Mouse (Mus musculus): ENCODE data around the gene Pou5f1. TPM values are rescaled to one million over a fixed set of nuclear protein-coding genes. Genes with fewer than 3 reads are reported as not detected.
"Not testable (repeated sequence)": the region's sequence is repeated elsewhere in the genome, so short reads cannot be mapped to it uniquely, and the experiment has no call there.

Gene Pou5f1
- polyA plus RNA-seq (2016; fragmentation: Nextera tagmentation; extraction: Ambion mirVana) = 0.56 TPM in 1 of 2 replicates, not detected in the other

DNA sequence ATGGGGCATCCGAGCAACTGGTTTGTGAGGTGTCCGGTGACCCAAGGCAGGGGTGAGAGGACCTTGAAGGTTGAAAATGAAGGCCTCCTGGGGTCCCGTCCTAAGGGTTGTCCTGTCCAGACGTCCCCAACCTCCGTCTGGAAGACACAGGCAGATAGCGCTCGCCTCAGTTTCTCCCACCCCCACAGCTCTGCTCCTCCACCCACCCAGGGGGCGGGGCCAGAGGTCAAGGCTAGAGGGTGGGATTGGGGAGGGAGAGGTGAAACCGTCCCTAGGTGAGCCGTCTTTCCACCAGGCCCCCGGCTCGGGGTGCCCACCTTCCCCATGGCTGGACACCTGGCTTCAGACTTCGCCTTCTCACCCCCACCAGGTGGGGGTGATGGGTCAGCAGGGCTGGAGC lies at the start of gene Pou5f1:
Gene Pou5f1 (plus strand): TSS at position 243 of the 400 bp plus-strand sequence.
- H3K27ac ChIP-seq = no peak within 1 kb of the TSS
- no peaks in the 10 kb centered on the region for H3K9me3 ChIP-seq
- no peak for ATAC-seq (ENCODE audit: insufficient number of reproducible peaks, insufficient read depth, low FRiP score, low TSS enrichment, low read depth)
- no peak within 1 kb of the TSS for H3K4me2 ChIP-seq
- 48% methylated on average over 13 of the region's 13 CpGs for WGBS
- H3K27me3 ChIP-seq = peaks cover 48% of the 10 kb centered on the region
- no peak within 1 kb of the TSS for H3K9ac ChIP-seq (replicated peaks)
- H3K4me1 ChIP-seq (replicated peaks) = peaks cover 21% of the 10 kb centered on the region
- H3K4me3 ChIP-seq (replicated peaks) = no peak within 1 kb of the TSS
- H3K36me3 ChIP-seq = no peaks in the 10 kb centered on the region

DNA sequence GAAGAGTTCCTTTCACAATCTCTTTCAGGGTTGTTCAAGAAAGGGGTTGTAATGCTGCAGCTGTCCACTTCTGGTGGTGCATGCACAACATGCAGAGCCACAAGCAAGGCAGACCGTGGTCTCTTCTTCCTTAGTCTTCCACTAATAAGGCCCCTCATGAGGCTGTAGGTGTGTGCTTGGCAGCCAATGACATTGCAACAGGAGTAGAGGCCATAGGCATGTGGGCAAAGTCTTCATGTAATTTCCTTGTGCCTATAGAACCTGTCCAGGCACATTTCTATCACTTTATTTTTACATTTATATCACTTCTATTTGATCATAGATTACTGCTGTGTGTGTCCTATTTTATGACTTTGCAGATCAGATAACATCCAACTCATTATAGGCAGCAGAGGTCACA lies 47.6 kb upstream of the Pou5f1 start:
- H3K9ac ChIP-seq (replicated peaks); H3K36me3 ChIP-seq; H3K27me3 ChIP-seq; H3K4me2 ChIP-seq; H3K4me1 ChIP-seq (replicated peaks); H3K27ac ChIP-seq; ATAC-seq (ENCODE audit: insufficient number of reproducible peaks, insufficient read depth, low FRiP score, low TSS enrichment, low read depth); H3K9me3 ChIP-seq; H3K4me3 ChIP-seq (replicated peaks): not testable (repeated sequence)
- no CpG with 5 or more reads among the region's 1 CpGs for WGBS

DNA sequence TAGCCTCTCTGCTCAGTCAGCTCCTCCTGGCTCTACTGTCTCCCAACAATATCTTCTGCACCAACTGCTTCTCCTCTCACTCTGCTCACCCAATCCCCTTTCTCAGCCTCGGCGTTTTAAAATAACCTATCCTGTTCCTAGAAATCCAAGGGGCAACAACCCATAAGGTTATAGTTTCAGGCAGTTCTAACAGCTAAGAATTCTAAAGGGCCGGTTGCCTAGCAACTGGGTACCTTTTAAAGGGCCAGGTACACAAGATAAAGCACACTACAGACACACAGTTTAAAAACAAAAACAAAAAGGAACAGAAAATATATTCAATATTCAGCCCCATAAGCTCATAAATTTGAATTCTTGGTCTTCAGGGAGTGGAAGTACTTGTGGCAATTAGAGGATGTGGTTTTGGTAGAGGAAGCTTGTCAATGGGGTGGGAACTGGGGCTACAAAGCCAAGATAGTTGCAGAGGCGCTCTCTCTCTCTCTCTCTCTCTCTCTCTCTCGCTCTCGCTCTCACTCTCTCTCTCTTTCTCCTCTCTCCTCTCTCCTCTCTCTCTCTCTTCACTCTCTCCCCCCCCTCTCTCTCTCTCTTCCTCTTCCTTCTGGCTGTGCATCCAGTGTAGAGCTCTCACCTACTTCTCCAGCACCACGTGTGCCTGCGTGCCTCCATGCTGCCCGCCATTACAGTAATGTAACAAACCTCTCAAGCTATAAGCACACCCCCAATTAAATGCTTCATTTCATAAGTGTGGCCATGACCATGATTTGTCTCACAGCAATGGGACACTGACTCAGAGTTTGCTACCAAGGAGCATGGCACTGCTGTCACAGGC lies 45.1 kb upstream of the Pou5f1 start:
- not testable (repeated sequence) for H3K27ac ChIP-seq; H3K27me3 ChIP-seq; H3K36me3 ChIP-seq; ATAC-seq (ENCODE audit: insufficient number of reproducible peaks, insufficient read depth, low FRiP score, low TSS enrichment, low read depth); H3K4me2 ChIP-seq; H3K9me3 ChIP-seq; H3K9ac ChIP-seq (replicated peaks); H3K4me3 ChIP-seq (replicated peaks); H3K4me1 ChIP-seq (replicated peaks)
- 74% methylated on average over 3 of the region's 9 CpGs for WGBS

DNA sequence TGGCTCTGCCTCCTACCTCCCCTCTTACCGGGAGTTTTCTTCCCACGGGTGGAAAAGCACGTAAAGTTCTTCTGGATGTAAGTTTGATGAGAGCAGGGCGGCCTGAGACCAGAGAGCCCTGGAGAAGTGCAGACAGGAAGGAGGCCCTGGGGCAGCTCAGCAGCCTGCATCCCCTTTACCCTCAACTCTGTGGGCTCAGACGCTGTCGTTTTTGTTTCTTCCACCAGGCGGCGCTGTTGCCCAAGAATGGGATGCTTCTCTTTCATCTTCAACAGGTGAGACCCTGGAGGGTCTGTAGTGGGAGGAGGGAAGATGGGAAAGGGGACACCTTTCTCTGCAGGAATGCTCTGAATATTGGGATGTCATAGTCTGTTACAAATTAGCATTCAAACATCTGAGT lies 40.2 kb upstream of the Pou5f1 start:
- not testable (repeated sequence) for H3K36me3 ChIP-seq; H3K27ac ChIP-seq; H3K9ac ChIP-seq (replicated peaks); H3K4me2 ChIP-seq; H3K9me3 ChIP-seq; H3K4me3 ChIP-seq (replicated peaks); H3K4me1 ChIP-seq (replicated peaks); ATAC-seq (ENCODE audit: insufficient number of reproducible peaks, insufficient read depth, low FRiP score, low TSS enrichment, low read depth)
- WGBS = 9% methylated on average over 8 of the region's 8 CpGs
- H3K27me3 ChIP-seq = peaks cover 24% of the 10 kb centered on the region

DNA sequence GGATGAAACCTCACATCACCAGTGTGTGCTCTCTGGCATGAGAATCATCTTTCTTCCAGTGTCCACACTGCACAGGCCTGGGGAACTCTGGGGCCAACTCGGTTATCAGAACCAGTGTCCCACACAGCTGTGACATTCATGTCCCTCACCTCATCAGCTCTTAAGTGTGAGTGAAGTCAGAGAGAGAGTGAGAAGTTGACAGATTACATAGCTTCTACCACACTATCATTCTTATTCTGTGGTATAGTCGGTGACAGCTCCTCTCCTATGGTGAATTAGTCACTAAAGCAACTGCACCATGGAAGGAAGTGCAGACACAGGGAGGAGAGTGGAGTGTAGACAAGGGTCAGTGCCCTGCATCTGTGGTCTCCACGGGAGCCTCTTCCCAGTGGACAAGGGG lies 36.9 kb upstream of the Pou5f1 start:
- Histone ChIP-seq H3K4me1 (replicated peaks) (peaks cover 11% of the 10 kb centered on the region), H3K27me3 (peaks cover 50% of the 10 kb centered on the region)
- not testable (repeated sequence) for H3K9ac ChIP-seq (replicated peaks); H3K27ac ChIP-seq; H3K4me2 ChIP-seq; ATAC-seq (ENCODE audit: insufficient number of reproducible peaks, insufficient read depth, low FRiP score, low TSS enrichment, low read depth); H3K36me3 ChIP-seq; H3K9me3 ChIP-seq; H3K4me3 ChIP-seq (replicated peaks)
- WGBS = 58% methylated on average over 3 of the region's 3 CpGs

DNA sequence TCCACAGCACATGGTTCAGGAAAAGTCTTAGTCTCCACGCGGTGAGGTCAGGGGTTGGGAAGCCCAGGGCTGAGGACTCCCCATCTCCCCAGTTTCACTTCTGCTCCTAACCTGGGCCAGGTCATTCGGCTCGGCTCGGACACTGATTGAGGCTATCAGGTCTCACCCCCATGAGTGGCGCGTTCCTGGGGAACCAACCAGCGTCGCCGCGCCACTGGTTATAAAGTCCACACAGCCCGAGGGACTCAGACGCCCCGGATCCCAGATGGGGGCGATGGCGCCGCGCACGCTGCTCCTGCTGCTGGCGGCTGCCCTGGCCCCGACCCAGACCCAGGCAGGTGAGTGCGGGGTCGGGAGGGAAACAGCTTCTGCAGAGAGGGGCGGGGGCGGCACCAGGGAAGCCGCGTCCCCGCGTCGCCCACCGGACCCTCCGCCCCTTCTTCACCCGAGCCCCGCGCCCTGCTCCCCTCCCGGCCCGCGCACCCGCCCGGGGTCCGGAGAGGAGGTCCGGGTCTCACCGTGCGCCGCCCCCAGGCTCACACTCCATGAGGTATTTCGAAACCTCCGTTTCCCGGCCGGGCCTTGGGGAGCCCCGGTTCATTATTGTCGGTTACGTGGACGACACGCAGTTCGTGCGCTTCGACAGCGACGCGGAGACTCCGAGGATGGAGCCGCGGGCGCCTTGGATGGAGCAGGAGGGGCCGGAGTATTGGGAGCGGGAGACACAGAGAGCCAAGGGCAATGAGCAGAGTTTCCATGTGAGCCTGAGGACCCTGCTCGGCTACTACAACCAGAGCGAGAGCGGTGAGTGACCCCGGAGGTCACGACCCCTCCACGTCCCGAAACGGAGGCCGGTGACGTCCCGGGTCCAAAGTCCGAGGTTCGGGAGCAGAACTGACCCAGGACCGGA lies 35.7 kb upstream of the Pou5f1 start, which contains the start of gene H2-Q10:
Gene H2-Q10 (plus strand): TSS at position 248 of the 910 bp plus-strand sequence.
- H3K4me2 ChIP-seq = peak within 1 kb of the TSS; percentile 91
- ATAC-seq (ENCODE audit: insufficient number of reproducible peaks, insufficient read depth, low FRiP score, low TSS enrichment, low read depth) = no peak
- H3K9me3 ChIP-seq = no peaks in the 10 kb centered on the region
- peaks cover 59% of the 10 kb centered on the region for H3K27me3 ChIP-seq
- no peak within 1 kb of the TSS for H3K27ac ChIP-seq
- WGBS = 1% methylated on average over 80 of the region's 80 CpGs
- H3K9ac ChIP-seq (replicated peaks) = peak within 1 kb of the TSS; percentile 47; the same call in 1 of the 2 replicates
- peaks cover 11% of the 10 kb centered on the region for H3K4me1 ChIP-seq (replicated peaks)
- peak within 1 kb of the TSS; percentile 52 for H3K4me3 ChIP-seq (replicated peaks)
- H3K36me3 ChIP-seq = no peaks in the 10 kb centered on the region

DNA sequence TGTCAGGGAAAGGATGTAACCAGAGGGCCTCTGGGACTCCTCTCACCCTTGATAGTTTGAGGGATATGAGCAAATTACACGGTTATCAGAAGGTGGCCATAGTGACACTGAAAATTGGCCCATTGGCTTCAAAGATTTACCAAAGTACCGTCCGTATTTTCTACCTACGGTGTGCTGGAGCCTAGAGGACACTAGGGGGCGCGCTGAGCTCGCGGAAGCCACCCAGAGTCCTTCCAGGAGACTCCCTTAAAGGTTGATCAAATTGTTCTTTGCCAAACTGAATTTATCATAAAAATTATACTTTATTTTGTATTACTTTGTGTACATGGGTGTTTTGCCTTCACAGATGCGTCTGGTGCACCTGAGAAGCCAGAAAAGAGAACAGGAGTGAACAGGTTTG lies 21.8 kb upstream of the Pou5f1 start:
- no peaks in the 10 kb centered on the region for H3K4me1 ChIP-seq (replicated peaks)
- 1% methylated on average over 9 of the region's 9 CpGs for WGBS
- ATAC-seq (ENCODE audit: insufficient number of reproducible peaks, insufficient read depth, low FRiP score, low TSS enrichment, low read depth) = no peak

DNA sequence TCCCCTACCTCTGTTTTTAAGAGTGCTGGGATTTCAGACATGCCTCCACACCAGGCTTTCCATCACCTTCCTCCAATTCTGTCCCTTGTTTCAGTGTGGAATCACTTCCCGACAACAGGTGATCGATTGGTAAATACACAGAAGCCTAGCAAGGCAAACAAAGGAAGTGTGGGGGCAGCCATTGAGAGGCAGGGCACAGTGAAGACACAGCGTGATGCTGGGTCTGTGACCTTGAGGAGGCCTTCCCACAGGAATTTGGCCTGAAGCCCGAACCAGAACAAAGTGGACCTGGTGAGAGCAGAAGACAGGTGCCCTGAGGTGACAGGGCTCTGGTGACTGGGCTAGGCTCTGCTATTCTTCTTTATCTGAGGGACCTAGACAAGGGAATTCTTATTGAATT lies 20.1 kb upstream of the Pou5f1 start:
- H3K4me2 ChIP-seq = no peak overlapping the region
- no peak for ATAC-seq (ENCODE audit: insufficient number of reproducible peaks, insufficient read depth, low FRiP score, low TSS enrichment, low read depth)
- no peaks in the 10 kb centered on the region for H3K4me1 ChIP-seq (replicated peaks)
- no peak overlapping the region for H3K4me3 ChIP-seq (replicated peaks)
- H3K9ac ChIP-seq (replicated peaks) = no peak overlapping the region
- no peak overlapping the region for H3K27ac ChIP-seq
- WGBS = 45% methylated on average over 4 of the region's 4 CpGs
- no peaks in the 10 kb centered on the region for H3K9me3 ChIP-seq
- H3K36me3 ChIP-seq = no peaks in the 10 kb centered on the region
- H3K27me3 ChIP-seq = no peaks in the 10 kb centered on the region

More for the DNA sequence above, 21.8 kb upstream of the Pou5f1 start:
- H3K4me2 ChIP-seq = no peak overlapping the region
- no peak overlapping the region for H3K9ac ChIP-seq (replicated peaks)
- H3K4me3 ChIP-seq (replicated peaks) = no peak overlapping the region
- no peak overlapping the region for H3K27ac ChIP-seq
- H3K36me3 ChIP-seq = no peaks in the 10 kb centered on the region
- no peaks in the 10 kb centered on the region for H3K27me3 ChIP-seq
- H3K9me3 ChIP-seq = no peaks in the 10 kb centered on the region

DNA sequence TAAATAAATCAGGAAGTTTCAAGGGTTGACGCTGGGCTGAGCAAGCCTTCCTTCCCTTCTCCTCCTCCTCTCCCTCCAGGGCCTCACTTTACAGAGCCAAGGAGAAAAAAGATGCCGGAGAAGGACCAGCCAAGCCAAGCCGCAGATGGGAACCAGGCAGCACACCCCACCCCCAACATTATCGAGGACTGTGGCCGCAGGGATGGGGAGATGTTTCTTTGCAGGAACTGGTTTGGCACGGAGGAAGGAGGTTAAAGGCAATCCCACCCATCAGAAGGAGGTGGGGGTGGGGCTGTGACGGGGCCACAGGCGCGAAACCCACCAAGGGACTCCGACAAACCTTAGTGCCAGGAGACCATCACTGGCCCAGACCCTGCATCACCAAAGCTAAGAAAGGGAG lies 19.1 kb upstream of the Pou5f1 start:
- H3K27ac ChIP-seq = no peak overlapping the region
- H3K9ac ChIP-seq (replicated peaks) = 0 out of 2 replicates have a peak overlapping the region, but pooled peaks have one; percentile 31
- H3K36me3 ChIP-seq = no peaks in the 10 kb centered on the region
- no peaks in the 10 kb centered on the region for H3K9me3 ChIP-seq
- ATAC-seq (ENCODE audit: insufficient number of reproducible peaks, insufficient read depth, low FRiP score, low TSS enrichment, low read depth) = no peak
- H3K27me3 ChIP-seq = no peaks in the 10 kb centered on the region
- no peak overlapping the region for H3K4me3 ChIP-seq (replicated peaks)
- H3K4me2 ChIP-seq = no peak overlapping the region
- no peaks in the 10 kb centered on the region for H3K4me1 ChIP-seq (replicated peaks)
- WGBS = 54% methylated on average over 10 of the region's 10 CpGs

DNA sequence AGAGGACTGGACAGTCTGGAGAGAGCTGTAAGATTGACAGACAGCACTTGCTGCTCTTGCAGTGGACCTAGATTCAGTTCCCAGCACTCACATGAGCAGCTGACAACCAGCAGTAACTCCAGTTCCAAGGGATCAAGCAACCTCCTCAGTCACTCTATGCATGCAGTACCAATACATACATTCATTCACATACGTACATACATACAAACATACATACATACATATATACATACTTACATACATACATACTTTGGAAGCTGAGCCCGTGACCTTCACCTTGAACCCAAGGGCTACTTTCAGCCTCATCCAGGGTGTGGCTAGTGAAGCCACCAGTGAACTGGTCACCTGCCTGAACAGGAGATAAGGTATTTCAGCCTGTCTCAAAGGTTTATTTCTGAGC lies 17.8 kb upstream of the Pou5f1 start:
- Histone ChIP-seq H3K4me3 (replicated peaks) (no peak overlapping the region), H3K27me3 (no peaks in the 10 kb centered on the region), H3K9ac (replicated peaks) (no peak overlapping the region), H3K4me2 (no peak overlapping the region), H3K36me3 (no peaks in the 10 kb centered on the region), H3K27ac (no peak overlapping the region), H3K4me1 (replicated peaks) (no peaks in the 10 kb centered on the region), H3K9me3 (no peaks in the 10 kb centered on the region)
- ATAC-seq (ENCODE audit: insufficient number of reproducible peaks, insufficient read depth, low FRiP score, low TSS enrichment, low read depth) = no peak
- WGBS = 94% methylated on average over 2 of the region's 2 CpGs

DNA sequence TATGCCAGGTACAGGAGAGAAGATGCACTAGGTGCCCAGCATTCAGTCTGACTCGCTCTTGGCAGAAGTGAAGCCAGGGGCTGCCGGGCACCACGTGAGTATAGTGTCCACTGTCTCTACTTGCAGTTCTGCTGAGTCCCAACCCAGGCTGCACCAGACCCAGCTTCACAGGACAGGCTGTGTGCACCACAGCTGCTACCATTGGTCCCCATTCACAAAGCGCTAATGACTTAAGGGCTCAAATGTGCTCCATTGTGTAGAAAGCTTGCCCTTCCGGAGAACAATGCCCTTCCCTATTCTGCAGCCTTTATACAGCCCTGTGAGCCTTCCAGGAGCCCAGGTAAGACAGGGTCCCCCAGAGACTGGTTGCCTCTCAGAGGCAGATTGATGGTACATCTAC lies 15.5 kb upstream of the Pou5f1 start:
- no peak overlapping the region for H3K9ac ChIP-seq (replicated peaks)
- no peak overlapping the region for H3K4me3 ChIP-seq (replicated peaks)
- ATAC-seq (ENCODE audit: insufficient number of reproducible peaks, insufficient read depth, low FRiP score, low TSS enrichment, low read depth) = no peak
- 72% methylated on average over 5 of the region's 5 CpGs for WGBS
- no peaks in the 10 kb centered on the region for H3K27me3 ChIP-seq
- no peak overlapping the region for H3K4me2 ChIP-seq
- H3K9me3 ChIP-seq = no peaks in the 10 kb centered on the region
- H3K36me3 ChIP-seq = no peaks in the 10 kb centered on the region
- H3K27ac ChIP-seq = no peak overlapping the region
- H3K4me1 ChIP-seq (replicated peaks) = no peaks in the 10 kb centered on the region

Data from limb, embryonic 12.5 days (tissue).